Mouse (Mus musculus) bone marrow, adult 2 months (tissue): ENCODE results near the gene Acads.

Experiments used
- CTCF ChIP-seq: fragments of 200-500 bp; IDR thresholded peaks from 2 replicates; pipeline ENCODE4 v1.5.1; 2011; ENCODE audit warnings: low read length, control low read depth; ENCODE audit not compliant: control insufficient read depth, insufficient read depth
- POLR2A ChIP-seq: fragments of 200-500 bp; IDR thresholded peaks from 2 replicates; pipeline ENCODE4 v1.6.1; 2011; ENCODE audit warnings: low read depth, mild to moderate bottlenecking, control low read depth, low read length, borderline replicate concordance; ENCODE audit not compliant: control insufficient read depth

GRCm38 (mm10) chr5:115133358-115134066, 14.4 kb upstream of the Acads start:
- TF ChIP-seq CTCF (no peak), POLR2A (no peak)
